Mouse (Mus musculus): ENCODE results near the gene Tcp11l1.

DNA sequence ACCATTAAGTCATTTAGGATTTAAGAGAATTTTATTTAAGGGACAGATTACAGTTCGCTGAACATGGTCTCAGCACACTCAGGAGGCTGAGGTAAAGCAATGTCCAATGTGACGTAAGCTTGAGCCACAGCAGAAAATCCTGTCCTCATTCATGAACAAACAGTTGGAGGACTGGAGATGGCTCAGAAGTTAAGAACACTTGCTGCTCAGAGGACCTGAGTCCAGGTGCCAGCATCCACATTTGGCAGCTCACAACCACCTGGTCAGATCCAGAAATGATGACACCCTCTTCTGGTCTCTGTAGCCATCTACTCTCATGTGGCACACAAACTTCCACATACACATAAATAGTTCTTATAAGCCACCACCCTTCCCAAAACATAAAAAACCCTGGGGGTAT, 27.7 kb upstream of the Tcp11l1 start:
- no peak for TF ChIP-seq CTCF (IDR thresholded peaks at IDR 0.05 in 2 of 3, conservative IDR thresholded peaks at IDR 0.05 in 1 of 3; ENCODE audit: control insufficient read depth in 1 of 3, insufficient read depth in 1 of 3, low read depth in 2 of 3, low read length in 3 of 3, poor library complexity in 1 of 3, severe bottlenecking in 1 of 3)
- no peak for TF ChIP-seq GABPA (IDR thresholded peaks at IDR 0.05; ENCODE audit: low read depth, low read length)
- no peak for TF ChIP-seq ETS1 (IDR thresholded peaks at IDR 0.05; ENCODE audit: low read depth, low read length)
- TF ChIP-seq NRF1 (IDR thresholded peaks at IDR 0.05; ENCODE audit: insufficient read depth, low read depth, low read length, poor library complexity, severe bottlenecking), result no peak
- TF ChIP-seq POLR2AphosphoS5 (IDR thresholded peaks at IDR 0.05; ENCODE audit: borderline replicate concordance, low read depth, low read length), result no peak
- no peak for TF ChIP-seq RAD21 (IDR thresholded peaks at IDR 0.05; ENCODE audit: low read depth, low read length)
- TF ChIP-seq ELF1 (IDR thresholded peaks at IDR 0.05; ENCODE audit: low read depth, low read length), result no peak
- no peak for TF ChIP-seq POLR2AphosphoS2 (IDR thresholded peaks at IDR 0.05; ENCODE audit: low read length)
- no peak for TF ChIP-seq SIN3A (IDR thresholded peaks at IDR 0.05; ENCODE audit: low read length)
- TF ChIP-seq POLR2A (IDR thresholded peaks at IDR 0.05; ENCODE audit: control insufficient read depth in 1 of 2, insufficient read depth in 1 of 2, low read depth in 1 of 2, low read length in 2 of 2, poor library complexity in 1 of 2), result no peak
- no peak for TF ChIP-seq GATA1 (IDR thresholded peaks at IDR 0.05; ENCODE audit: low read depth, low read length)
- TF ChIP-seq HCFC1 (IDR thresholded peaks at IDR 0.05; ENCODE audit: low read depth, low read length), result no peak
